Mouse (Mus musculus) large intestine, adult 2 months (tissue): ENCODE results near the gene Gm49486. TPM values are rescaled to one million over a fixed set of nuclear protein-coding genes. Genes with fewer than 3 reads are reported as not detected.

Experiments
- DNase-seq: peaks from one replicate; pipeline ENCODE4 v3.0.0-alpha.2; 2012; ENCODE audit warnings: low read depth, low spot score
- WGBS: fragments of 180-500 bp; shearing (Covaris S2); methylation state at CpG from one replicate; pipeline ENCODE4 v1.1.7; 2018; 5-methylcytosine and 5-hydroxymethylcytosine counted together
- polyA plus RNA-seq: library from polyadenylated mRNA; depleted of rRNA; stranded (reverse); fragments of >200 nt; gene quantifications from 2 replicates; pipeline ENCODE4 v1.2.3, GENCODE M21; 2012

Gene Gm49486
- polyA plus RNA-seq, 1 experiment = 0.12 TPM

DNA sequence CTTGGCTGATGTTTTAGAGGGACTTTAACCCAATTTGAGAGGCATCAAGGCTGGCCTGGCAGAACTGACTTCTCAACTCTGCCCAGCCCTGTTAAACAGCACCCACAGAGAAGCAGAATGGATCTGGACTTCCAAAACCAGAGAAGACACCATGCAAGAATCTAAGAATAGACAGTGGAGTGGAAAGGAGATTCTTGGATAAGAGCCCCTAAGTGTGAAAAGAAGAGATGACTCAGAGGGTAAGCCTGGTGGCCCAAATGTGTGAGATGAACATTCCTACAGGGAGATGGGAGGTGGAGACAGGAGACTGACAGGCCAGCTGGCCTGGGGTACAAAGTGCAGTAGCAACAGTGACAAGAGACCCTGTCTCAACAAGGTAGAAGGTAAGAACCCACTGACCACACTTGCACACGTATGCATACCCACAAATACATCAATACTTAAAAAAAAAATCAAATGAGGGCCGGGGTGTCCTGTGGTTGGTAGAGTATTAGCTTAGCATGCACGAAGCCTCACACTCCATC lies 33.7 kb downstream of the Gm49486 start:
- no peak for DNase-seq
- WGBS = 91% methylated on average over 3 of the region's 3 CpGs

DNA sequence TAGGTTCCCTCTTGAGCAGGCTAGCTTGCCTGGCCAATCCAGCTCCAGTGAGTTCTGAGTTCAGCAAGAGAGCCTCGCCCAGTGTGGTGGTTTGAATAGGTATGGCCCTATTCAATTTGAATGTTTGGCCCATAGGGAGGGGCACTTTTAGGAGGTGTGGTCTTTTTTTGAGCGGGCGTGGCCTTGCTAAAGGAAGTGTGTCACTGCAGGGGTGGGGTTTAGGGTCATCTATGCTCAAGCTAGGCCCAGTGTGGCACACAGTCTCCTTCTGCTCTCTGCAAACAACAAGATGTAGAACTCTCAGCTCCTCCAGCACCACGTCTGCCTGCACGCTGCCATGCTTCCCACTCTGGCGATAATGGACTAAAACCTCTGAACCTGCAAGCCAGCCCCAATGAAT lies 34.5 kb downstream of the Gm49486 start:
- DNase-seq = no peak
- WGBS = 90% methylated on average over 6 of the region's 6 CpGs

DNA sequence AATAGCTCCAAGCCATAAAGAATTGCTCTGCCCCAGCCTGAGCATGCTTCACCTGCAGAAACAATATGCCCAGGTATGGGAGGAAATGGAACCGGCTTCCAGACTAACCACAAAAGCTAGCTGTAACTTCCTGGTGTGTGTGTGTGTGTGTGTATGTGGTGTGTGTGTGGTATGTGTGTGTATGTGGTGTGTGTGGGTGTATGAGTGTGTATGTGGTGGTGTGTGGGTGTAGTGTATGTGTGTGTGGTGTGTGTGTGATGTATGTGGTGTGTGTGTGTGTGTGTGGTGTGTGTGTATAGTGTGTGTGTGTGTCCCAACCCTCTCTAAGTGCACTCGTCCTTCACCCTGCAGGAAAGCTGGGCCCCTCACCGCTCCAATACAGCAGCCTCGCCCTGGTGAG lies 36.2 kb downstream of the Gm49486 start:
- no peak for DNase-seq
- 75% methylated on average over 4 of the region's 4 CpGs for WGBS

DNA sequence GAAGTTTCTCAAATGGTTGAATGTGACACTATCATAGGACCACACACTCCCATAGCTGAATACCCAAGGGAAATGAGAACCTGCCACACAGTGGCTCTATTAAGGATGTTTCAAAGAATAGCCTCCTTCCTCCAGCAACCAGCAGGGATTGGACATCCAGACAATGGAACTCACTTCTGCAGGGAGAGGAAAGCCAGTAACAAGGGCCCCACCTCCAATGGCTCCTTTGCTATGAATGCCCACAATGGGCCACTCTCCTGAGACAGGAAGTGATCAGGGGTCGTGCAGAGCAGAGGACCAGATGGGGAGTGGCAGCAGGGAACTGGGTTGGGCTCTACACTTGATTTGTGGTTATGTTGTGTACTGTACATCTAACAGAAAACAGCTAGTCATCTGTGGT lies 39.3 kb downstream of the Gm49486 start:
- DNase-seq = no peak
- WGBS = 28% methylated on average over 1 of the region's 1 CpGs

DNA sequence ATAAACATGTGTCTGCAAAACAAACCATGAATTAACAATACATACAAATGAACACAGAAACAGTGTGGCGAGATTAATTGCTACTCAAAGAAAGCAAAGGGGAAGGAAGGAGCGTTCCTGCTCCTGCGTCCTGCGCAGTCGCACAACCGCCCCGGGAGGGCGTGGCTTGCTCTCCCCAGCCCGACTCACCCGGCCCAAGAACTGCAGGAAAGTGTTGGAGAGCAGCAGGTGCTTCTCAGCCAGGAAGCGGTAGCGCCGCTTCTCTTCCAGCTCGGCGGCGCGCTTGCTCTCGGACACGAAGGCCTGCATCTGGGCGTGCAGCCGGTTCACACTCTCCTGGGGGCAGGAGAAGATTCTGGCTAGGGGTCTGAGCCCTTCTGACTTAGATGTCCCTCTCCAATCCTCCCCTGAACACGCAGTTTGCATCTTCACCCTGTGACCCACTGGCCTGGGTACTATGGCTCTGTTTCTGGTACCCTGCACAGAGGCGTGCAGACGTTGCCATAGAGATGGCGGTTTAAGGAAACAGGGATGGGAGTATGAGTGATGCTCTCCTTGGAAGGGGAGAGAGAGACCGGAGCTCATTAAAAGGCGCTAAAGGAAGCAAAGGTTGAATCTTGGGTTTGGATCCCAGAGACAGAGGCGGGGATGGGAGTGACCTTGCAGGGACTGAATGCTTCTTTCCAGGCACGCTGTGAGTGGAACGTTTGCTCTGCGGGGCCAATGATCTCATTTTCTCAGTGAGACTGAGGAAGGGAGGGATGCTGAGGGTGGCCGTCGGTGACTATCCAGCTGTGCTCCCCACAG lies 41.3 kb downstream of the Gm49486 start:
- no peak for DNase-seq
- 26% methylated on average over 33 of the region's 33 CpGs for WGBS

DNA sequence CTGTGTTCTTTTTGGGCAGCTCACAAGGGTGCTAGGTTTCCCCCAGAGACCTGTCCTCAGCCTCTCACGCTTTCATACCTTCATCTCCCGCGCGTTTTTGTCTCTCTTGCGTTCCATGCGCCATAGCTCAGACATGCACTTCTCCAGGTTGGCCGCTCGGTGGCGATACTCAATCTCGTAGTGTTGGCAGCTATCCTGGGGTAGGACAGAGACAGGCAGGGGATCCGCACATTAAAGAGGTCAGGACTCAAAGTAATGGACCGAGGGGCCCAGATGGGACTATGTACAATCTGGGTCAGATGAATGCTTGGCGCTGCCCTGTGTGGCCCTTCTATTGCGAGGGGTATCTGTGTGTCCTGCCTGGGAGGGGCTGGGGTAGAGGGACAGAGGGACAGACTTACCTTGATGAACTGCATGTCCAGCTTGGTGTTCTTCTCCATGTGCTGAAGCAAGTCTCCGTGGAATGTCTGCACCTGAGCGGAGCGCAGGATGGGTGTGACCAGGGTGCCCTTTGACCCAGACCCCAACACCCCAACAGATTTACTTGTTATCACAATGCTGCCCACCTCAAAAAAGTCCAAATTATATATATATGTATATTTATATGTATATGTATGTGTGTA lies 42.0 kb downstream of the Gm49486 start:
- WGBS = 44% methylated on average over 17 of the region's 17 CpGs
- DNase-seq = no peak

DNA sequence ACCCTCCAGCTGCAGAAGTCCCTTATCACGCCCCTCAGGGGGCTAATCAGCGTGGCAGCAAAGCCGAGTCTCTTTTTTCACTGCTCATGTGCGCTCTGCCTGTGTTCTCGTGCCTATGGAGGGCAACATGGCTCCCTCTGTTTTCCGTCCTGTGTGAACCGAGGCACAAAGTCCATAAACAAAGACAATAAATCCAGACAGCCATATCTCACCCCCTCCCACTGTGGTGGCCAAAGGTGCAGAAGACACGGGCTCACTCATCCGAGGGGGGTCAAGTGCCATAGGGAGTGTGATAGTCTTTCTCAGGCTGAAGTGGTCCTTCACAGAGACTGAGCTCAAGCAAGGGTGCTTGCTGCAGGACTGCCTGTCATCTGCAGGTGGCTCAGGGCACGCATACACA lies 43.8 kb downstream of the Gm49486 start:
- DNase-seq = no peak
- 68% methylated on average over 10 of the region's 10 CpGs for WGBS

DNA sequence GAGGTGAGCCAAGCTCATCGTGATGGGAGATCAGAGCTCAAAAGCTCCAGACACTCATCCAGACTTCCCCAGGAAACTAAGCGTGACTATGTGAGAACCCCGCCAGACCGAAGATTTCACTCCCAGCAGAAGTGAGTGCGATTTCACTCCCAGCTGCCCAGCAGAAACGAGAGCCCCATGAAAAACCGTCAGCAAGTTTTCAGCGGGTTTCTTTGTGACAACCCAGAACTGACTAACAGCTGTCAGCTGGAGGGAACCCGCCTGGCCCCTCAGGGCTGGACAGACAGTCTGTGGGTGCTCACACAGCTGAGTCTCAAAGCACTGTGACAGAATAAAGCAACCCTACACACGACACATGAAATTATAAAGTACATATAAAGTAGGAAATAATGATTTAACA lies 48.5 kb downstream of the Gm49486 start:
- 70% methylated on average over 10 of the region's 10 CpGs for WGBS
- no peak for DNase-seq

DNA sequence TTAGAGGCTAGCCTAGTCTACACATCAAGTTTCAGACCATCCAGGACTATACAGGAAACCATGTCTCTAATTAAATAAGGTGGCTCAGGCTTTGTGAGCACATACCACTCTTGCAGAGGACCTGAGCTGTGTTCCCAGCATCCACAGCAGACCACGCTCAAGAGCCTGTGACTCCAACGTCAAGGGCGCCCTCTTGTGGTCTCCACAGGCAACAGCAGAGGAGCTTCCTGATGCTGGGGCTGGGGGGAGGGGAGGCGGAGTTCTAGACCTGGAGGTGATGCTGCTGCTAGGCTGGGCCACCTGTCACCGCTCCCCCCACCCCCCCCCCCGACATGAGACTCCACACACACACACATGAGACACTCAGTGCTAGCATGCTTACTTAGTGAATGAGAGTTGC lies 51.0 kb downstream of the Gm49486 start:
- WGBS = 48% methylated on average over 6 of the region's 6 CpGs
- DNase-seq = no peak

DNA sequence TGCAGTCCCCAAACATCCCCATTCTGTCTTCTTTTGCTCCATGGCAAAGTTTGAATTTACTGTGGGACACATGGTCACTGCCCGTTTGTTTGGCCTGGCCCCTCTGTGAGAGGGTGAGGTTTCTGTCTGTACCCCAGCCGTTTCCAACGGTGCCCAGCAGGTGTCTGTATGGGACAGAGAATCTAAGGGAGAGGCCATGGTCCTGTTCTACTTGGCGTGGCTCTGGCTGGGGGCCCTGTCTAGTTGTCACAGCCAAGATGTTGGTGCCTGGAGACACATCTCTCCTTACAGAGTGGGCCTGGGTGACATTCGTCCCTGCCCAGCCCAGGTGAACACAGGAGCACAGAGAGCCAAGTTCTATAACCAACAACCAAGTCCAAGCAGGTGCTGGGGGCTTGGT lies 51.7 kb downstream of the Gm49486 start:
- WGBS = 25% methylated on average over 5 of the region's 5 CpGs
- DNase-seq = no peak

DNA sequence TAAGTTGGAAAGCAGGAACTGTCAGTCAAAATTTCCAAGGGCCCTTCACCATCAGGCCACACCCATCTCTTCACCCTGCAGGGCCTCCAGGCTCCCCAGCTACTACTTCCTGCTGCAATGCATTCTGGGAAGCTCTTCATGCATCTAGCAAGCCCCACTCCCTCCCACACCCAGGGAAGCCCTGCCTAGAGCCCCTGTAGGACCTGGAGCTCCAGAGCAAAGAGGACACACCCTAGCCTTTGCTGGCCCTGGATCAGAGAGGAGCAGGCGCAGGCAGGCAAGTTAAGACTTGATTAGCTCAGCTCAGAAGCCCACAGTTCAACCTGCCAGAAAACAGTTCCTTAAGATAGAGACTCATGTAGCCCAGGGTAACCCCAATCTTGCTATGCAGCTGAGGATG lies 52.2 kb downstream of the Gm49486 start:
- peak; percentile 74 for DNase-seq
- WGBS = 41% methylated on average over 1 of the region's 1 CpGs

DNA sequence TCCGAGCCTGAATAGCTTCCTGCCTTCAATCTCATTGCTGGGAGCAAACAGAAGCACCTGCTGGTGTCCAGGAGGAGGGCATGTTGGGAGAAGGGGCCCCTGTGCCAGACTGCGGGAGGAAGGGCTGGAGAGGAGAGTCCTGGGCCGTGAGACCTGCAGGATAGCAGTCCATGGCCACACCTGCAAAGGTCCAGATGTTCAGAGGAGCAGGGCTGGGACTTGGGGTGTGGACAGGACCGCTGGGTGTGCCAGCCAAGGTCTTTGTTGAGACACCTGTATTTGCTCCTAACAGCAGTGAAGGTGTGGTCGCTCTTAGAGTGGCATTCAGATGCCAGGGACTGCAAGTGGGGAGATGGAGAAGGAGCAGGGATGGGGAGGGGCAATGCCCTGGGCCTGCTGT lies 53.2 kb downstream of the Gm49486 start:
- DNase-seq = peak; percentile 78
- 22% methylated on average over 5 of the region's 5 CpGs for WGBS

DNA sequence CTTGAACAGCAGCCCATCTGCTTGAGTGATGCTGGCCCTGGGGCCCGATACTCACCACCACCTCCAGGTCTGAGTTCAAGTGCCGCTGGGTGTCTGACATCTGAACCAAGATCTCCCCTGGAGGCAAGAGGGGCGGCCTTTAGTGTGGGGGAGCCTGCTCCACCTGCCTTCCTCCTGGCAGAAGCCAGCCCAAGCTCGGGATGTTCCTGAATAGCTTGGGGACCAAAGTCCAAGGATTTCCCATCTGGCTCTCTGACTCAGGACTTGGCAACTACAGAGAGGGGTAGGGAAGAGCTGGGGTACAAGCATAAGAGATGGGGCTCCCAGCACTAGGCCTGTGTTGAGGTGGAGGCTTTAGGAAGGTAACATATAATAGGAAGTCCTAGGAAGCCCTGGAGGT lies 54.2 kb downstream of the Gm49486 start:
- no peak for DNase-seq
- WGBS = 28% methylated on average over 4 of the region's 4 CpGs

DNA sequence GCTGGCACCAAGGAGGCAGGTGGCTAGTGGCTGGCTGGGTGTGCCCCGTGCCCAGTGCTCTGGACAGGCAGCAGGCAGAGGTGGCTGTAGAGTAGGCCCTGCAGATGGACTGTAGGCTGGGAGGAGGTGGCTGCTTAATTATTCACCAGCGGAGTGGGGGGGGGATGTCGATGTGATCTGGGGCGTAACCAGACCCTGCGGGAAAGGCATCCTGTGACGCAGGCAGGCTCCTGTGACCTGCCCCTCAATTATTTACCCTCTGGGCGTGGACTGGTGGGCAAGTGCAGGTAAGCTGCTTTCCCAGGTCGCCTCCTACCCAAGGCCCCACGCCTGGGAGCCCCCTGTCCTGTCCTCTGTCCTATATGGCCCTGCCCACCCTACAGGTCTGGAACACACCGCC lies 56.2 kb downstream of the Gm49486 start, which contains the start of gene Baiap2l2:
Gene Baiap2l2, minus strand, starts transcription at position 139 of the 400 bp plus-strand sequence.
- WGBS = 33% methylated on average over 10 of the region's 10 CpGs
- no peak for DNase-seq

DNA sequence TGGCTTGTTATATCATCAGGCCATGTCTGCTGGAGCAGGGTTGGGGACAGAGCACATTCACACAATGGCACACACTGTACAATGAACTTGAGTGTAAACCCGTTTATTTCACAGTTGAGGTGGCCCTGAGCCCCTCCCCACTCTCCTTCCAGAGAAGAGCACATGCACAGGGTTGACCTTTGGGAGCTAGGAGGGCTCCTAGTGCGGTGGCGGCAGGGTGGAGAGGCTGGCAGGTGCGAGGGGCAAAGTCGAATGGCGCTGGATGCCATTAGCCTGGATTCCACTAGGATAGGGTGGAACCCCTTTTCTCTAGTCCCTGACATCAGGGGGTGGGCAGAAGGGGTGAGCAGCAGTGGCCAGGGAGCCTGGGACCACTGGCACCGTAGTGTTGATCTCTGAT lies 57.0 kb downstream of the Gm49486 start:
- 37% methylated on average over 7 of the region's 7 CpGs for WGBS
- DNase-seq = no peak

DNA sequence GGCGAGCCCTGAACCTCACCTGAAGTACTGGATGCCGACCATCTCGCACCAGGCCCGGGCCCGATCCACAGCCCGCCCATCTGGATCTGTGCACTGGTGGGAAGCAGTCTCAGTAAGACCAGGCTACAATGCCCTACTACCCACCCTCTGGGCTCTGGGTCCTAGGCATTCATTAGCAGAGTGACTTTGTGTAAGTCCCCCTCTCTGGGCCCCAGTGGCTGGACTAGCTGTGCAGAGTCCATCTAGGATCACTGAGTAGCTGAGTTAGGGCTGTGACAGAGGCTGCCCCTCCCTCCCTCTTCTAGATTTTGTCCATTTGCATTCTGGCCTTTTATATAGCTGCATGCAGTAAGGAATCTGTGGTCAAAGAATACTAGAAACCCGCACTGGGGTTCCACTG lies 57.9 kb downstream of the Gm49486 start:
- WGBS = 88% methylated on average over 7 of the region's 7 CpGs
- DNase-seq = no peak

DNA sequence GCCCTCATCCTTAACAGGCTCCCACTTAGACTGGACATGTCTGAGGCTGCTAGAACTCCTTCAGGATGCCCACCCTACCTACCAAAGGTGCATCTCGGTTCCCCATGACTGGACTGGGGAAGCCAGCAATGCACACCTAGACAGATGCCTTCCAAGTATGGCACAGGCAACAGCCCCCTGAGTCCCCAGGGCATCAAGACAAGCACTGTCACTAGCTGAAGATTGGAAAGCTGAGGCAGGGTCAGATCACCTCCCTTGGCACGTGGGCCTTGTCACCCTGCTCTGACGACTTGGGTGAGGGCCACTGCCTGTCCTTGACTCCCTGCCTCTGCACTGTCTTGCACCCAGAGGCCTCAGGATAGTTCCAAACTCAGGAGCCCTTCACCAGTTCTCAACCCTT lies 59.2 kb downstream of the Gm49486 start:
- no peak for DNase-seq
- WGBS = 77% methylated on average over 3 of the region's 3 CpGs

DNA sequence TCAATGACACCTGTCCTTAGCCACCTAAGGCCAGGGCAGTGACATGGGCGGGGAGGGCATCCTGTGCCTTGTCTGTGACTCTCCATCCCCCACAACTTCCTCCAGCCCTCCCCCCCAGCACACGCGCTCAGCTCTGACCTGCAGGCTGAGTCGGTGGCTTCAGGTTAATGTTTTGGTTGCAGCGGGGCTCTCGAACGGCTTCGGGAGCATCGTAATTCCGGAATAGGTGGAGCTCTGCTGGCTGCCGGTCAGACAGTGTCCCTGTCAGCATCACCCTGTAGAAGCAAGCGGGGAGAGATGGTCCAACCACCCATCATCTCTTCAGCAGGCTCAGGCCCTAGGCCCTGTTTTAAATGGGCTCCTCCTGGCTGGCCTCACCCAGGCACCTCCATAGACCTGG lies 60.2 kb downstream of the Gm49486 start:
- WGBS = 84% methylated on average over 12 of the region's 12 CpGs

DNA sequence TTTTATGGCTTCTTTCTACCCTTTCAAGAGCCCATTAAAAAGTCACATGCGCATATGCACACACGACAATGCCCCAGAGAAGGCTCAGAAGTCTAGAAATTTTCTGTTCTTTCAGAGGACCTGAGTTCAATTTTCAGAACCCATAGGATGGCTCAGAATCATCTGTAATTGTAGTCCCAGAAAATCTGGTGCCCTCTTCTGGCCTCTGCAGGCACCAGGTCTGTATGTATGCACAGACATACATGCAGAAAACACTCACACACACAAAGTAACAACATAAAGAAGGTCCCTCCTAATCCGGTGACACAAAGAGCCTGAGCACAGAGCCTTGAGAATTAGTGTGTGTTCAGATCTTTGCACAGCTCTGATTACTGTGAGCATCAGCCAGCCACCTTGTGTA lies 61.1 kb downstream of the Gm49486 start:
- WGBS = 80% methylated on average over 3 of the region's 3 CpGs
- no peak for DNase-seq

More for the DNA sequence above, 60.2 kb downstream of the Gm49486 start:
- no peak for DNase-seq

DNA sequence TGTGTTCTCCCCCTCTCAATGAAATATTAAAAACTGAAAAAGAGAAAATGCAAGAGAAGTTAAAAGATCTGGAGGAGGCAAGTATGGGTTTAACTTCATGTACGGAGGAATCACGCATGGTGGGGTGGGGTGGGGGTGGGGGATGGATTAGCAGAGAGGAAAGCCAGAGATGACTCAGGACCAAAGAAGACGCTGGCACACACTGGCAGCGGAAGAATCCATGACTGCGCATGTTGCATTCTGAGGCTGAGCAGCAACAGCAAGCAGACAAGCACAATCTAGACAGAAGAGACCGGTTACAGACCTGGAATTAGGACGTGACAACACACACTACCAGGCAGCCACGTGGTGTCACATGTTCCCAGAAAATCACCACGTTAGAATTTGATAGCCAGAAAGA lies 63.6 kb downstream of the Gm49486 start:
- DNase-seq = no peak
- 82% methylated on average over 9 of the region's 9 CpGs for WGBS

DNA sequence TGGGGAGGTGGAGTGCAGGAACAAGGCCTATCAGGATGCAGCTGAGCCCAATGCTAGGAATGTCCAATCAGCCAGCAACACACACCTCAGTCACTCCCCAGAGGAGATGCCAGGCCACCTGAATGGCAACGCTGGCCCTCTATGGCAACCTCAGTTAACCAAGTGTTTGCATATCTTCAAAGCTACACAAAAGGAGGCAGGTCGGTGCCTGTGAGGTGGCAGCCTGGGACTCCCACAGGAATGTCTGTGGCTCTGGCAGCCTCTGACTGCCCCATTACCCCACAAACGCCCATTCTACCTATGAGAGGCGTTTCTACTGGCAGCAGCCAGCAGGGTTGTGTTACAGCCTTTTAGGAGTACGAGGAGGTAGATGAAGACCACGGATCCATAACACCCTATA lies 69.4 kb downstream of the Gm49486 start:
- WGBS = 91% methylated on average over 6 of the region's 6 CpGs
- DNase-seq = no peak
